Mouse (Mus musculus): ENCODE results near the gene Gsdma2.

DNA sequence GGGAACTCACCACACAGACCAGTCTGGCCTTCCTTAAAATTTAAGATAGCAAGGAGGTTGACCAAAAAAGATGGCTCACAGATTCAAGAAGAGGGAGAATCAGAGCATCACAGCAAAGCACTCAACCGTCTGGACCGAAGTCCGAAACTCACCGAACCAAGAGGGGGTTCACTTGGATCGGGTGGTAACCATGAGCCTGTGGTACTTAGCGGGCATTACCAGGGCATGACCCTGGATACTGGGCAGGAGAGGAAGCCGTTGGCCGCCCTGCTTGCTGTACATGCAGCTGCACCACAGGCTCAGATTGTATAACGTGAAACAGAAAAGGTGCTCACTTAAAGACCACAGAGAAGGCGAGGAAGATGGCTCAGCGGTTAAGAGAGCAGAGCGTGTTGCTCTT is 50.7 kb downstream of the Gsdma2 start:
- no peak for TF ChIP-seq CTCF (IDR thresholded peaks at IDR 0.05; ENCODE audit: borderline replicate concordance, extremely low read depth, insufficient read depth, insufficient read length)
- TF ChIP-seq POLR2A (IDR thresholded peaks at IDR 0.05; ENCODE audit: borderline replicate concordance, extremely low read depth, insufficient read depth, insufficient read length, poor library complexity, severe bottlenecking): no peak
